Mouse (Mus musculus) kidney, adult 11 months (tissue): ENCODE measurements around the gene Map4k1.
A peak's percentile ranks its signal among the peaks of the same experiment; 100 is the strongest.
"Not testable (repeated sequence)": the region's sequence is repeated elsewhere in the genome, so short reads cannot be mapped to it uniquely, and the experiment has no call there.

Experiments
- DNase-seq: peaks from one replicate; pipeline ENCODE4 v3.0.0; 2022

Gene Map4k1

GRCm38 (mm10) chr7:28956270-28956669 is 25.6 kb upstream of the Map4k1 start:
- DNase-seq = no peak

- DNase-seq = no peak
Measured at GRCm38 (mm10) chr7:28957286-28957685, 24.6 kb upstream of the Map4k1 start.

GRCm38 (mm10) chr7:28957997-28958725 is 23.7 kb upstream of the Map4k1 start:
- no peak for DNase-seq

GRCm38 (mm10) chr7:28958770-28959169 is 23.1 kb upstream of the Map4k1 start:
- DNase-seq = no peak

GRCm38 (mm10) chr7:28959505-28960045 is 22.3 kb upstream of the Map4k1 start:
- no peak for DNase-seq

GRCm38 (mm10) chr7:28960354-28961046 is 21.4 kb upstream of the Map4k1 start:
- no peak for DNase-seq

GRCm38 (mm10) chr7:28961584-28961926 is 20.3 kb upstream of the Map4k1 start:
- no peak for DNase-seq

- peak; percentile 99 for DNase-seq
Measured at GRCm38 (mm10) chr7:28961927-28962670, 19.8 kb upstream of the Map4k1 start, which contains the start of gene Actn4. Gene Actn4 (minus strand): TSS chr7:28962340.

- no peak for DNase-seq
Measured at GRCm38 (mm10) chr7:28963399-28963923, 18.4 kb upstream of the Map4k1 start.

GRCm38 (mm10) chr7:28965346-28965840 is 16.5 kb upstream of the Map4k1 start:
- DNase-seq = no peak

- no peak for DNase-seq
Measured at GRCm38 (mm10) chr7:28966181-28966580, 15.7 kb upstream of the Map4k1 start.

- no peak for DNase-seq
Measured at GRCm38 (mm10) chr7:28966751-28967505, 14.9 kb upstream of the Map4k1 start.

GRCm38 (mm10) chr7:28968120-28968519 is 13.7 kb upstream of the Map4k1 start:
- DNase-seq = not testable (repeated sequence)

GRCm38 (mm10) chr7:28969271-28969670 is 12.6 kb upstream of the Map4k1 start:
- DNase-seq = no peak

GRCm38 (mm10) chr7:28969672-28970394 is 12.0 kb upstream of the Map4k1 start:
- DNase-seq = peak; percentile 66

- DNase-seq = no peak
Measured at GRCm38 (mm10) chr7:28971029-28971428, 10.8 kb upstream of the Map4k1 start.

GRCm38 (mm10) chr7:28971770-28972269 is 10.0 kb upstream of the Map4k1 start:
- DNase-seq = peak; percentile 72

- peak; percentile 57 for DNase-seq
Measured at GRCm38 (mm10) chr7:28972542-28972985, 9.3 kb upstream of the Map4k1 start.

- DNase-seq = peak; percentile 36
Measured at GRCm38 (mm10) chr7:28973025-28973424, 8.8 kb upstream of the Map4k1 start.

- DNase-seq = peak; percentile 86
Measured at GRCm38 (mm10) chr7:28977556-28977955, 4.3 kb upstream of the Map4k1 start.
